Comparison of ENCODE assay signal across 26 mouse cellular contexts in the genomic region with DNA sequence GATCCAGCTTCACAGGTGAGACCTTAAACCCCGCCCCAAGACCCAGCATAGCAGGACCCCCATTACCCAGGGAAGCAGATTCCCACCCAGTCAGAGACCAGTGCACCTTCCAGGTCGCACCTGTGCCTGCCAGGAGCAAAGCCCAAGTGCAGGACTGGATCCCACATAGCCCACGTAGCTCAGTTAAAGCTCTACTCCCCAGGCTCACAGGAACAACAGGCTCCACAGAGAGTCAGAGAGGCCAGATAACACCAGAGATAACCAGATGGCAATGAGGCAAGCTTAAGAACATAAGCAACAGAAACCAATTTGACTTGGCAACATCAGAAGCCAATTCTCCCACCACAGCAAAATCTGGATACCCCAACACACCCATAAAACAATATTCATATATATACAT.
"Had no signal": no experiment of that assay in that cellular context is flagged by ENCODE, and none has a peak within 500 bp of the region (broad histone marks: within the 10 kb centered on the region; RNA-seq: fewer than 3 reads in every experiment).

No protein-coding gene starts in this region.

- H3K9me3 ChIP-seq: heart, embryonic 13.5 days; heart, embryonic 15.5 days; hindbrain, embryonic 13.5 days; hindbrain, embryonic 15.5 days; kidney, embryonic 15.5 days; limb, embryonic 13.5 days; limb, embryonic 15.5 days had no signal

- H3K36me3 ChIP-seq: heart, embryonic 13.5 days; heart, embryonic 15.5 days; hindbrain, embryonic 13.5 days; hindbrain, embryonic 15.5 days; kidney, embryonic 15.5 days; limb, embryonic 13.5 days; limb, embryonic 15.5 days had no signal

- ATAC-seq: hindbrain, postnatal 0 days; intestine, embryonic 16.5 days had no signal

- H3K4me1 ChIP-seq: heart, embryonic 13.5 days; heart, embryonic 15.5 days; hindbrain, embryonic 13.5 days; hindbrain, embryonic 15.5 days; kidney, embryonic 15.5 days; limb, embryonic 13.5 days; limb, embryonic 15.5 days had no signal

- H3K27ac ChIP-seq: gastrocnemius, adult 2 months; heart, adult 2 months; heart, embryonic 13.5 days; heart, embryonic 15.5 days; hindbrain, embryonic 13.5 days; hindbrain, embryonic 15.5 days; hindbrain, postnatal 0 days; kidney, embryonic 15.5 days; kidney, postnatal 0 days; limb, embryonic 13.5 days; limb, embryonic 15.5 days had no signal

- DNase-seq: gastrocnemius, adult 2 months; gastrocnemius, postnatal 10 days; gastrocnemius, postnatal 25 days; heart, adult 11 months; heart, adult 2 months; heart, postnatal 14 days; heart, postnatal 36 days; kidney, adult 11 months; kidney, adult 2 months; kidney, adult 9 months; kidney, postnatal 14 days; kidney, postnatal 36 days; layer of hippocampus, adult 9-11 months; layer of hippocampus, postnatal 36 days; left cerebral cortex, postnatal 4 days had no signal

- H3K27me3 ChIP-seq: heart, embryonic 13.5 days; heart, embryonic 15.5 days; hindbrain, embryonic 13.5 days; hindbrain, embryonic 15.5 days; kidney, embryonic 15.5 days; limb, embryonic 13.5 days; limb, embryonic 15.5 days had no signal

- H3K4me3 ChIP-seq: gastrocnemius, adult 2 months; heart, adult 2 months; heart, embryonic 13.5 days; heart, embryonic 15.5 days; hindbrain, embryonic 13.5 days; hindbrain, embryonic 15.5 days; kidney, embryonic 15.5 days; limb, embryonic 13.5 days; limb, embryonic 15.5 days had no signal

- H3K9ac ChIP-seq: heart, embryonic 13.5 days; heart, embryonic 15.5 days; hindbrain, embryonic 13.5 days; hindbrain, embryonic 15.5 days; kidney, embryonic 15.5 days; limb, embryonic 13.5 days; limb, embryonic 15.5 days had no signal

- H3K4me2 ChIP-seq: heart, embryonic 11.5 days; heart, embryonic 13.5 days; heart, embryonic 15.5 days; hindbrain, embryonic 13.5 days; hindbrain, embryonic 15.5 days; kidney, embryonic 15.5 days; limb, embryonic 13.5 days; limb, embryonic 15.5 days had no signal
